Mouse (Mus musculus): ENCODE results near the gene Arfgef2.

Arfgef2 gene

DNA sequence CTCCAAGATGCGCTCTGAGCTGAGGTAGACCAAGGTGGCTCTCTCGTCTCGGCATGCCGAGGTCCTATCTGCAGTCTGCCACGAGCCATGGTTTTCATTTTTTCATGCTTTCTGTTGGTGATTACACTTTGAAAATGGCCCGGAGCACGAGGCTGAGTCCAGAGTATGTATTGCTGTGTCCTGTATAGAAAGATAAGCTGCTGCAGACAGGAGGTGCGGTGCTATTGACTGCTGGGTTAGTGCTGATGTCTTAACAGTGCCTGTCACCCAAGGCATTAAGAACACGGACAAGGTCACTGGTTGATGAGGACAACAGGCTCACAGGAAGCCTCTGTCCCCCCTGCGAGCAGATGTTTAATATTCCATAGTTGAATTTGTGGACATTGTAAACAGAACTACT lies 65.5 kb downstream of the Arfgef2 start:
- ChIA-PET CTCF (interaction anchor here in 3 of 4 experiments (0.6 to 1.3 kb wide), 3 partner anchors 9 to 203 kb away, joined by 3 to 4 read pairs (median 4); no protein-coding TSS in a partner anchor), POLR2A (interaction anchor here in 2 of 4 experiments (0.8 to 1.5 kb wide), 7 partner anchors 10 to 35 kb away, joined by 3 to 4 read pairs (median 3); partner anchors contain the start of gene Cse1l (in 1 of the 2))

GRCm38 (mm10) chr2:166874675-166875280 lies 69.4 kb downstream of the Arfgef2 start:
- ChIA-PET POLR2A (interaction anchor here in 2 of 4 experiments (0.8 to 1.1 kb wide), 2 partner anchors 14 to 15 kb away, joined by 3 read pairs; no protein-coding TSS in a partner anchor), CTCF (interaction anchor here in 2 of 4 experiments (1.2 kb wide), 2 partner anchors 13 to 17 kb away, joined by 3 to 10 read pairs; no protein-coding TSS in a partner anchor)

DNA sequence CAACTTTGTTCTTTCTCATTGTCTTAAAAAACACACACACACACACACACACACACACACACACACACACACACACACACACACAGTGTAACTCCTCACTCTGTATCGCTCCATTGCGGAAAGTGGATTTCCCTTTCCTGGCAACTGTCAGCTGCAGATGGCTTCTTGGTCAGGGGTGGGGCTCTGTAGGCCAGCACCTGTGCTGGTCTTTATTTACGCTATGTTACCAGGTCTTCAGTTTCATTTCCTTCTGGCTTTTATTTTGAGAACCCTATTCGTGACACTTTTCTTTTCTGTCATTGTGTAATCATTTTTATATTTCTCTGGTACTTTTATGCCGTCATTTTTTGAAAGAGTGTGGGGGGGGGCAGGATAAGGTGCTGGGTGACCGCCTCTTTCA lies 70.2 kb downstream of the Arfgef2 start:
- ChIA-PET POLR2A (interaction anchor here in 1 of 4 experiments (1.1 kb wide), 1 partner anchor 14 kb away, joined by 3 read pairs; no protein-coding TSS in a partner anchor), CTCF (interaction anchor here in 2 of 4 experiments (0.7 to 1.2 kb wide), 3 partner anchors 12 to 50 kb away, joined by 3 to 10 read pairs (median 3); no protein-coding TSS in a partner anchor)

GRCm38 (mm10) chr2:166876331-166876730 lies 70.9 kb downstream of the Arfgef2 start:
- CTCF ChIA-PET: interaction anchor here in 3 of 4 experiments (0.6 to 1.1 kb wide), 3 partner anchors 28 to 78 kb away, joined by 3 to 9 read pairs (median 4); no protein-coding TSS in a partner anchor

DNA sequence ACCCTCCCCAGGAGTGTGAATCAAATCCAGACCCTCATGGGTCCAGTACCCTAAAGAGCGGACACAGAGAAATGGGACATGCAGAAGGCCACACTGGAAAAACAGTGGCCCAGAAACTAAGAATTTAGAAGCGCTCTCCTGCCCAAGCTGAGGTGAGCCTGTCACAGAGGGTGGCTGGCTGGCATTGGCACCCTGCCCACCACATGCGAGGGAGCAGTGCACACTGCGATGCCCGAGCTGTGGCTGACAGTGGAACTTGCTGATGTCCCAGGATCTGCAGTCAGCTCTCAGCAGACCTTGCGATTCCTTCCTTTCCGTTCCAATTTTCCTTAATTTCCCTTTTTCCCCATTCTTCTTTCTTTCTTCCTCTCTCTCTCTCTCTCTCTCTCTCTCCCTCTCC lies 79.7 kb downstream of the Arfgef2 start:
- ChIA-PET POLR2A (interaction anchor here in 3 of 4 experiments (0.6 to 6.8 kb wide), 3 partner anchors 21 to 217 kb away, joined by 4 to 71 read pairs (median 10); partner anchors contain the start of genes Cse1l (in 1 of the 3) and Stau1 (in 1 of the 3)), CTCF (interaction anchor here in 2 of 4 experiments (0.6 to 1.4 kb wide), 2 partner anchors 18 to 42 kb away, joined by 3 read pairs; no protein-coding TSS in a partner anchor)

More at GRCm38 (mm10) chr2:166876331-166876730, 70.9 kb downstream of the Arfgef2 start:
- POLR2A ChIA-PET: interaction anchor here in 1 of 4 experiments (1.4 to 1.7 kb wide), 2 partner anchors 15 to 30 kb away, joined by 4 read pairs; partner anchors contain the start of gene Cse1l

DNA sequence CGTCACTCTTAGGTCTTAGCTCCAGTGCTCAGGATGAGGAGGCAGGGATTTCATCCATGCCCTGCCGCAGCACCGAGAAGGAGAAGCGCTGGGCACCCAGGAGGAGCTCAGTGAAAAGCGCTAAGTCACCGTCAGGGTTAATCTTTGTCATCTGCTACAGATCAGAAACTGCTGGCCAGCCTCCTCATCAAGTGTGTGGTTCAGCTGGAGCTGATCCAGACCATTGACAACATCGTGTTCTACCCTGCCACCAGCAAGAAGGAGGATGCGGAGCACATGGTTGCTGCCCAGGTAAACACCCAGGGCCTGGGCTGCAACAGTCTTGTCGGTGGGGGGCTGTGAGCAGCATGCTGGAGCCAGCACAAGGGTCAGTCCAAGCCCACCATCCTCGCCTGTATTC lies 80.2 kb downstream of the Arfgef2 start:
- ChIA-PET CTCF (interaction anchor here in 1 of 4 experiments (1.4 kb wide), 1 partner anchor 18 kb away, joined by 3 read pairs; no protein-coding TSS in a partner anchor), POLR2A (interaction anchor here in 3 of 4 experiments (0.6 to 6.8 kb wide), 3 partner anchors 21 to 218 kb away, joined by 4 to 71 read pairs (median 10); partner anchors contain the start of genes Cse1l (in 1 of the 3) and Stau1 (in 1 of the 3))

DNA sequence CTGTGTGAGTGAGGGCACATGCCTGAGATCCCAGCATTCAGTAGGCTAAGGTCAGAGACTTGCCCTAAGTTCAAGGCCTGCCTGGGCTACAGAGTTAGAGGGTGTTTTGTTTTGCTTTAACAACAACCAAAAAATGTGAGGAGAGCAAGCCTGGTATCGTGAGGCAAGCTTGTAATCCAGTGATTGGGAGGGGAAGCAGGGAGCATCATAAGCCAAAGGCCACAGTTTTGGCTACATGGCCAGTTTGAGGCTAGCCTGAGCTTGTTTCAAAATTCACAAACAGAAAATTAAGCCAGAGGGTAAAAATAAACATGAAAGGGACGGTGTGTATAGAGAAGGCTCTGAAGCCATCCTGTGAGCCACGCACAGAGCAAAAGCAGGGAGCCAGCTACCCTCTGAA lies 80.8 kb downstream of the Arfgef2 start:
- ChIA-PET CTCF (interaction anchor here in 1 of 4 experiments (0.7 to 1.4 kb wide), 2 partner anchors 17 to 334 kb away, joined by 3 read pairs; no protein-coding TSS in a partner anchor), POLR2A (interaction anchor here in 2 of 4 experiments (1.9 to 6.8 kb wide), 2 partner anchors 20 to 110 kb away, joined by 4 to 71 read pairs; partner anchors contain the start of genes Cse1l (in 1 of the 2) and Stau1 (in 1 of the 2))

GRCm38 (mm10) chr2:166887816-166888215 lies 82.4 kb downstream of the Arfgef2 start:
- POLR2A ChIA-PET: interaction anchor here (0.6 to 6.8 kb wide), 16 partner anchors 9 to 1832 kb away, joined by 3 to 71 read pairs (median 4); partner anchors contain the start of gene Cse1l (in 2 of the 4)
- CTCF ChIA-PET: interaction anchor here in 3 of 4 experiments (0.6 to 2.4 kb wide), 10 partner anchors 12 to 1623 kb away, joined by 3 to 10 read pairs (median 4); partner anchors contain the start of gene Cse1l (in 1 of the 3)

- CTCF ChIA-PET: interaction anchor here (0.6 to 1.5 kb wide), 17 partner anchors 8 to 1031 kb away, joined by 3 to 12 read pairs (median 3); partner anchors contain the start of gene Cse1l (in 2 of the 4)
- POLR2A ChIA-PET: interaction anchor here in 3 of 4 experiments (0.6 to 6.8 kb wide), 20 partner anchors 8 to 178 kb away, joined by 3 to 71 read pairs (median 4); partner anchors contain the start of genes Cse1l (in 3 of the 3), Stau1 (in 2 of the 3) and Znfx1 (in 1 of the 3)
Observed at GRCm38 (mm10) chr2:166891366-166891880, 86.0 kb downstream of the Arfgef2 start.

DNA sequence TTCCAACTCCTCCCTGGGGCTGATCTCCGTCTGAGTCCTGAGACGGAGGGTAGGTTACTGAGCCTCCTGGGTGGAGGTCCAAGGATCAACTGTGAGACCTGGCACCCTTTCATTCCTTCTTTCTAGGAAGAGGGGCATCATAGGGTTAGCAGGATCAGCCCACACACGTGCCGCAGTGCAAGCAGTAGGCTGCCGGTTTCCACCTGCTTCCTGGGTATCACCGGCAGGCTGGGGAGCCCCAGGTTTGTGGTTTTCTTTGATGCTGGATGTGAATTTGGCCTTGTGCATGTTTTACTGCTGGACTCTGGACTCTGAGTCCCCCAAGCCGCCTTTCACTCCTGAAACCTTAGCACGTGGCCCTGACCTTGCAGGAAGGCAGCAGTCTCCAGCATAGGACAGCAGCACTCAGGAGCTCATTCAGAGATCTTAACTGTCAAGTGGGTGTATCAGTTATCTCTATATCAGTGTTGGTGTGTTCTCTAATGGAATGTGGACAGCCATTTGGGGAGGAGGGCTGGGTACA lies 86.8 kb downstream of the Arfgef2 start:
- CTCF ChIA-PET: interaction anchor here in 1 of 4 experiments (1.0 kb wide), 1 partner anchor 13 kb away, joined by 3 read pairs; no protein-coding TSS in a partner anchor
- POLR2A ChIA-PET: interaction anchor here in 2 of 4 experiments (1.0 to 1.3 kb wide), 3 partner anchors 13 to 19 kb away, joined by 3 to 6 read pairs (median 5); partner anchors contain the start of gene Cse1l (in 2 of the 2)

- CTCF ChIA-PET: interaction anchor here in 1 of 4 experiments (1.0 kb wide), 1 partner anchor 12 kb away, joined by 3 read pairs; no protein-coding TSS in a partner anchor
- POLR2A ChIA-PET: interaction anchor here in 2 of 4 experiments (1.0 to 4.8 kb wide), 4 partner anchors 12 to 18 kb away, joined by 3 to 36 read pairs (median 6); partner anchors contain the start of gene Cse1l (in 2 of the 2)
Observed at GRCm38 (mm10) chr2:166893036-166893435, 87.6 kb downstream of the Arfgef2 start.

DNA sequence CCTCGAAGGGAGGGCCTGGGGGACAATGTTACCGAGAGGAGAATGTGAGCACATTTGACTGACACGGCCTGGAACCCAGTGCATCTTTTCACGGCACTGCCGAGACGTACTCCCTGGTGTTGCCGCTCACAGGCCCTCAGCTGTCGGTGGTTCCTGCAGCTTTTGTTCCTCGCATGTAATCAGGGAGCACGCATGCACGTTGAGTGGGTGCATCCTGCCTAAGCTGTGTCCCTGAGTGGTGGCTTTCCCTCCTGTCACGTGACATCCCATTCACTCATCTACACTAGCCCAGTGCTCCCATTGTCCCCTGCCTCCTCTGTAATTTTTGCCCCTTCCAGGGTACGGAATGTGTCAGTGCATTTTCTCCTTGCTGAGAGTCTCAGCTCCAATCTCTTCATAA lies 91.0 kb downstream of the Arfgef2 start:
- CTCF ChIA-PET: no interaction called here
- POLR2A ChIA-PET: interaction anchor here (0.5 to 4.8 kb wide), 6 partner anchors 9 to 109 kb away, joined by 3 to 43 read pairs (median 10); partner anchors contain the start of gene Cse1l (in 4 of the 4)

DNA sequence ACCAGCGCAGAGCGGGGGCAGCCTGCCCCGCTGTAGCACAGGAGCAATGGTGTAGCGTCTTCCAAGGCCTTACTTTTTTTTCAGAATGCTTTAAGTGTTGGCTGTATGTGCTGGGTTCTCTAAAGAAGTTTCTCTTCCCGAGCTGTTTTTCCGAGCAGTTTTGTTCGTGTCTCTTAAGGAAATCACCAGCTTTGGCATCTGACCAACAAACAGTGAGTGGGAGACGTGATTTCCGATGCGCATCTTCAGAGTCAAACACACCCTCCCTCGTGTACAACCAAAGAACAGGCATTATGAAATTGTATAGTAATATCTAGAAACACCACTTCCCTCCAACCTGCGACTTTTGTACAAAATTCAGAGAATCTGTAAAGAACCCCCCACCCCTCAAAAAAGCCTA lies 91.6 kb downstream of the Arfgef2 start:
- POLR2A ChIA-PET: interaction anchor here (0.5 to 4.8 kb wide), 6 partner anchors 8 to 99 kb away, joined by 3 to 43 read pairs (median 6); partner anchors contain the start of genes Cse1l (in 3 of the 4) and Stau1 (in 1 of the 4)

GRCm38 (mm10) chr2:166899161-166899560 lies 93.8 kb downstream of the Arfgef2 start:
- CTCF ChIA-PET: interaction anchor here in 2 of 4 experiments (0.6 to 1.5 kb wide), 7 partner anchors 8 to 306 kb away, joined by 3 to 10 read pairs (median 3); no protein-coding TSS in a partner anchor
- POLR2A ChIA-PET: interaction anchor here in 3 of 4 experiments (0.6 to 3.8 kb wide), 22 partner anchors 9 to 763 kb away, joined by 3 to 34 read pairs (median 4); partner anchors contain the start of gene Stau1 (in 1 of the 3)

More for the DNA sequence above, 91.6 kb downstream of the Arfgef2 start:
- CTCF ChIA-PET: no interaction called here

DNA sequence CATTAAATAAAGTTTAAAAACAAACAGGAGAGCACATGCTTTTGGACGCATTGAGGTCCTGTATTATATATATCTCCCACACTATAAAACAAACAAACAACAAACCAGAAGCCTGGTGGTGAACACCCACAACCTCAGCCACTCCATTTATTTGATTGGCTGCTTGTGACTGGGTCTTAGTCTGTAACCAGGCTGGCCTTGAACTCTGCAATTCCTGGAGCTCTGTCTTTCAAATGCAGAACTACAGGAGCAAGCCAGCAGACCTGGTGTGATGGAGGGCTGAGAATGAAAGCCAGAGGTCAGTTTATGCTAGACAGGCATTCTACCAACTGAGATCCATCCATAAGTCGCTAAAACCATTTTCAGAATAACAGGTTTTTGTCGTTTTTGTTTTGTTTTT lies 94.4 kb downstream of the Arfgef2 start:
- POLR2A ChIA-PET: interaction anchor here in 3 of 4 experiments (0.6 to 3.8 kb wide), 22 partner anchors 10 to 764 kb away, joined by 3 to 34 read pairs (median 4); no protein-coding TSS in a partner anchor
- CTCF ChIA-PET: interaction anchor here in 2 of 4 experiments (0.7 to 1.5 kb wide), 5 partner anchors 8 to 119 kb away, joined by 3 to 5 read pairs (median 3); no protein-coding TSS in a partner anchor

DNA sequence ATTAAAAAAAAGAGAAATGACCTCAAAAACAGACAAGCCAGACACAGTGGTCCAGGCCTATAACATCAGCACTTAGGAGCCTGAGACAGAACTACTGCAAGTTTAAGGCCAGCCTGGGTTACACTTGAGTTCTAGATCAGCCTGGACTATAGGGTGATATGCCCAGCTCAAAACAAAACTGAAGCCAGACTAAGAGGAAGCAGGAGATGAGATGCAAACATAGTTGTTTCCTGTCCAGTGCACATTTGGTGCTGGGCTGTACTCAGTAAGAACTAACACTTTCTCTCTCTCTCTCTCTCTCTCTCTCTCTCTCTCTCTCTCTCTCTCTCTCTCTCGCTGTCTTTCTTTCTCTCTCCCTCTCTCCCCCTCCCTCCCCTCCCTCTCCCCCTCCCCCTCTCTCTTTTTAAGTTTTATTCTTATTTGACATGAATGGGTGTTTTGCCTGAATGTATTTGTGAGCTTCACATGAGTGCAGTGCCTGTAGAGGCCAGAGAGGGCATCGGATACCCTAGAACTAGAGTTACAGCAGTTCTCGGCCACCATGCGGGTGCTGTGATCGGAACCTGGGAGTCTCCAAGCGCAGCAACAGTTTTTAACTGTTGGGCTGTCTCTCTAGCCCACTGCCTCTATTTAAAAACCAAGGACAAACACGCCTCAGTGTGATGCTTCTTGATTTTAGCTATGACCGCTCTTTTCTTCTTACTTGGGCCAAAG lies 95.6 kb downstream of the Arfgef2 start:
- ChIA-PET CTCF (interaction anchor here in 2 of 4 experiments (0.6 to 1.1 kb wide), 6 partner anchors 10 to 319 kb away, joined by 3 to 10 read pairs (median 6); partner anchors contain the start of gene Stau1 (in 1 of the 2)), POLR2A (interaction anchor here in 3 of 4 experiments (0.6 to 3.8 kb wide), 9 partner anchors 9 to 1083 kb away, joined by 3 to 34 read pairs (median 8); no protein-coding TSS in a partner anchor)
